Mouse (Mus musculus): Measurements from ENCODE around the gene D630003M21Rik. TPM values are rescaled to one million over a fixed set of nuclear protein-coding genes. Genes with fewer than 3 reads are reported as not detected.

The D630003M21Rik gene
- total RNA-seq, 2 experiments from 2014 or later: 7.0 to 7.4 TPM

- DNase-seq: no peak
- intact Hi-C loops (cut with DNase I): loop anchor here (1.0 to 5.0 kb wide), 5 partner anchors 32 to 100 kb away; no protein-coding TSS in a partner anchor
Observed at GRCm38 (mm10) chr2:158146971-158147370, 82.1 kb downstream of the D630003M21Rik start.

GRCm38 (mm10) chr2:158146223-158146622, 82.8 kb downstream of the D630003M21Rik start, which contains the start of gene Tgm2:
Tgm2 (minus strand) TSS chr2:158146436.
- DNase-seq: peak; percentile 97
- intact Hi-C loops (cut with DNase I): loop anchor here (1.0 to 5.0 kb wide), 5 partner anchors 33 to 99 kb away; no protein-coding TSS in a partner anchor

- intact Hi-C loops (cut with DNase I): loop anchor here (1.0 to 5.0 kb wide), 5 partner anchors 33 to 98 kb away; no protein-coding TSS in a partner anchor
- no peak for DNase-seq
Observed at GRCm38 (mm10) chr2:158145528-158146065, 83.4 kb downstream of the D630003M21Rik start.

GRCm38 (mm10) chr2:158144750-158145527, 84.1 kb downstream of the D630003M21Rik start:
- DNase-seq: no peak
- intact Hi-C loops (cut with DNase I): loop anchor here (5.0 kb wide), 2 partner anchors 83 to 98 kb away; no protein-coding TSS in a partner anchor

- intact Hi-C loops (cut with DNase I): no loop called here
- DNase-seq: no peak
Observed at GRCm38 (mm10) chr2:158144263-158144662, 84.8 kb downstream of the D630003M21Rik start.

GRCm38 (mm10) chr2:158143816-158144215, 85.2 kb downstream of the D630003M21Rik start:
- intact Hi-C loops (cut with DNase I): no loop called here
- DNase-seq: no peak

- DNase-seq: no peak
- intact Hi-C loops (cut with DNase I): no loop called here
Observed at GRCm38 (mm10) chr2:158142981-158143380, 86.0 kb downstream of the D630003M21Rik start.

- intact Hi-C loops (cut with DNase I): no loop called here
- DNase-seq: peak; percentile 63 to 68
Observed at GRCm38 (mm10) chr2:158141690-158142440, 87.2 kb downstream of the D630003M21Rik start.

GRCm38 (mm10) chr2:158141271-158141670, 87.8 kb downstream of the D630003M21Rik start:
- intact Hi-C loops (cut with DNase I): no loop called here
- DNase-seq: peak in 1 of 2 experiments; percentile 50

- peak in 1 of 2 experiments; percentile 40 for DNase-seq
- intact Hi-C loops (cut with DNase I): no loop called here
Observed at GRCm38 (mm10) chr2:158140664-158141063, 88.4 kb downstream of the D630003M21Rik start.

- intact Hi-C loops (cut with DNase I): no loop called here
- peak; percentile 76 to 84 for DNase-seq
Observed at GRCm38 (mm10) chr2:158139628-158140027, 89.4 kb downstream of the D630003M21Rik start.

GRCm38 (mm10) chr2:158138778-158139177, 90.2 kb downstream of the D630003M21Rik start:
- no peak for DNase-seq

GRCm38 (mm10) chr2:158137771-158138170, 91.3 kb downstream of the D630003M21Rik start:
- no peak for DNase-seq
- intact Hi-C loops (cut with DNase I): no loop called here

More at GRCm38 (mm10) chr2:158138778-158139177, 90.2 kb downstream of the D630003M21Rik start:
- intact Hi-C loops (cut with DNase I): no loop called here

- DNase-seq: peak in 1 of 2 experiments; percentile 47
- intact Hi-C loops (cut with DNase I): no loop called here
Observed at GRCm38 (mm10) chr2:158136205-158136604, 92.8 kb downstream of the D630003M21Rik start.

GRCm38 (mm10) chr2:158133050-158133449, 96.0 kb downstream of the D630003M21Rik start:
- intact Hi-C loops (cut with DNase I): no loop called here
- no peak for DNase-seq

Small RNA genes within 50 kb of the gene (microRNA-seq; reads per million reads assigned to microRNA genes)
- gene Mir7685: 0 to 1.1 reads per million in 2 experiments

Other genes with a start within 250 kb of the D630003M21Rik start
- gene Tti1, start 200.8 kb downstream of the D630003M21Rik start, total RNA-seq (2021): 10 to 100 TPM; 22.0 to 22.5 TPM
- 10 to 100 TPM; 29.6 to 31.1 TPM for gene Rprd1b, start 200.7 kb downstream of the D630003M21Rik start, total RNA-seq (2021)
- 100 to 1,000 TPM; 181 to 209 TPM for gene Tgm2, start 82.8 kb downstream of the D630003M21Rik start, total RNA-seq (2021)
- not detected for gene Bpi, start 28.9 kb upstream of the D630003M21Rik start, total RNA-seq (2021)
- gene Lbp, start 77.3 kb upstream of the D630003M21Rik start, total RNA-seq (2021): 10 to 100 TPM in 1 of 2 experiments, 1 to 10 TPM in 1; 8.7 to 11.6 TPM
- gene Snhg11, start 146.4 kb upstream of the D630003M21Rik start, total RNA-seq (2021): under 1 TPM; 0.15 to 0.22 TPM
- 10 to 100 TPM; 33.5 TPM for gene Ralgapb, start 180.6 kb upstream of the D630003M21Rik start, total RNA-seq (2021)

All from heart, postnatal 14 days (tissue).